Mouse (Mus musculus) thymus, adult 2 months (tissue): Measurements from ENCODE around the gene Apcs. TPM values are rescaled to one million over a fixed set of nuclear protein-coding genes. Genes with fewer than 3 reads are reported as not detected.

Experiments
- DNase-seq: peaks from one replicate; pipeline ENCODE4 v3.0.0; 2021
- H3K27ac ChIP-seq: fragments of 200-500 bp; 2 replicates; pipeline ENCODE4 v1.5.1; 2012; ENCODE audit warnings: low read length, control low read depth; ENCODE audit not compliant: control insufficient read depth, insufficient read depth
- H3K27me3 ChIP-seq: fragments of 200-500 bp; 2 replicates; pipeline ENCODE4 v1.6.1; 2012; ENCODE audit warnings: mild to moderate bottlenecking, low read length, moderate library complexity, mixed read lengths; ENCODE audit not compliant: control insufficient read depth, insufficient read depth
- H3K36me3 ChIP-seq: fragments of 200-500 bp; 2 replicates; pipeline ENCODE4 v1.6.1; 2012; ENCODE audit warnings: mild to moderate bottlenecking, low read length, moderate library complexity; ENCODE audit not compliant: control insufficient read depth, insufficient read depth
- H3K4me1 ChIP-seq: fragments of 200-500 bp; replicated peaks from 2 replicates; pipeline ENCODE4 v1.6.1; 2012; ENCODE audit warnings: low read length; ENCODE audit not compliant: control insufficient read depth, insufficient read depth
- H3K4me3 ChIP-seq: fragments of 200-500 bp; 2 replicates; pipeline ENCODE4 v1.5.1; 2012; ENCODE audit warnings: mild to moderate bottlenecking, low read length, control low read depth, moderate library complexity; ENCODE audit not compliant: control insufficient read depth, insufficient read depth
- CTCF ChIP-seq: fragments of 200-500 bp; IDR thresholded peaks from 2 replicates; pipeline ENCODE4 v1.5.1; 2012; ENCODE audit warnings: mild to moderate bottlenecking, control low read depth, low read length, moderate library complexity, borderline replicate concordance; ENCODE audit not compliant: control insufficient read depth, poor library complexity, insufficient read depth; ENCODE audit errors: extremely low read depth
- POLR2A ChIP-seq: fragments of 200-500 bp; IDR thresholded peaks from 2 replicates; pipeline ENCODE4 v1.6.1; 2012; ENCODE audit warnings: mild to moderate bottlenecking, low read length, control low read depth, moderate library complexity; ENCODE audit not compliant: control insufficient read depth, poor library complexity, insufficient read depth; ENCODE audit errors: extremely low read depth
- WGBS: fragments of 180-500 bp; shearing (Covaris S2); methylation state at CpG from one replicate; pipeline ENCODE4 v1.1.7; 2018; 5-methylcytosine and 5-hydroxymethylcytosine counted together
- polyA plus RNA-seq: library from polyadenylated mRNA; depleted of rRNA; stranded (reverse); fragments of >200 nt; gene quantifications from 2 replicates; pipeline ENCODE4 v1.2.3, GENCODE M21; 2012; rRNA removed

Apcs gene
- polyA plus RNA-seq, 1 experiment = not detected

- Histone ChIP-seq H3K36me3 (no peaks in the 10 kb centered on the region), H3K27me3 (no peaks in the 10 kb centered on the region), H3K4me3 (no peak overlapping the region), H3K4me1 (no peaks in the 10 kb centered on the region), H3K27ac (no peak overlapping the region)
- TF ChIP-seq CTCF (no peak), POLR2A (no peak)
- DNase-seq = no peak
- 88% methylated on average over 4 of the region's 4 CpGs for WGBS
Measured at GRCm38 (mm10) chr1:172875265-172875664, 19.6 kb downstream of the Apcs start.

- H3K4me3 ChIP-seq = no peak overlapping the region
- no peaks in the 10 kb centered on the region for H3K36me3 ChIP-seq
- H3K27ac ChIP-seq = no peak overlapping the region
- no peak for TF ChIP-seq CTCF
- no peak for TF ChIP-seq POLR2A
- H3K27me3 ChIP-seq = no peaks in the 10 kb centered on the region
- DNase-seq = no peak
- H3K4me1 ChIP-seq = no peaks in the 10 kb centered on the region
- WGBS = 90% methylated on average over 2 of the region's 2 CpGs
Measured at GRCm38 (mm10) chr1:172848171-172848570, 46.7 kb downstream of the Apcs start.

GRCm38 (mm10) chr1:172847044-172847761, 47.6 kb downstream of the Apcs start:
- 85% methylated on average over 2 of the region's 2 CpGs for WGBS
- H3K27ac ChIP-seq = no peak overlapping the region
- DNase-seq = no peak
- H3K27me3 ChIP-seq = no peaks in the 10 kb centered on the region
- H3K4me3 ChIP-seq = no peak overlapping the region
- H3K4me1 ChIP-seq = no peaks in the 10 kb centered on the region
- TF ChIP-seq CTCF = no peak
- TF ChIP-seq POLR2A = no peak
- H3K36me3 ChIP-seq = no peaks in the 10 kb centered on the region

Other genes with a start within 250 kb of the Apcs start
- 1.6 and 2.1 TPM in 2 replicates for gene Crp, start 197.0 kb downstream of the Apcs start, polyA plus RNA-seq
- gene Olfr16, start 55.4 kb upstream of the Apcs start, polyA plus RNA-seq = not detected in 2 replicates
- not detected in 2 replicates for gene Olfr1408, start 242.3 kb upstream of the Apcs start, polyA plus RNA-seq